Mouse (Mus musculus) T-cell, adult 2 months (primary cell): ENCODE data around the gene Tenm3.

ENCODE experiments used
- DNase-seq: peaks from one replicate; pipeline ENCODE4 v3.0.0; 2022; ENCODE audit warnings: low spot score

The Tenm3 gene

DNA sequence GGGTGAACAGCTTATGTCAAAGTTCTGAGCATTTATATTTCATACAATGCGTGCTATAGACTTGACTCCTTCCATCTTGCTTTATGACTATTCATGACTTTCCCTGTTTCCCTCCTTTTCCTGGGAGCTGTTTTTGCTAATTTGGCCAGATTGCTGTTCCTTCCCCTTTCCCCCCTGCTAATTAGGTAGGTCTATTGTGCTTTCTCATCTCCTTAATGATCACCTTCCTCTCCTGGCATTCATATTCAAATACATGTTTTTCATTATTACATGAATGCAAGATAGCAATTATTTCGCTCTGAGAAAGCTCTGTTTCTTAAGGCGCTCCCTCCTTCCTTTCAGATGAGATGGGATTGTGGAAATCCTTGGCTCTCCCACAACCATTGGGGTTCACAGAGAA is 178.6 kb downstream of the Tenm3 start:
- no peak for DNase-seq

DNA sequence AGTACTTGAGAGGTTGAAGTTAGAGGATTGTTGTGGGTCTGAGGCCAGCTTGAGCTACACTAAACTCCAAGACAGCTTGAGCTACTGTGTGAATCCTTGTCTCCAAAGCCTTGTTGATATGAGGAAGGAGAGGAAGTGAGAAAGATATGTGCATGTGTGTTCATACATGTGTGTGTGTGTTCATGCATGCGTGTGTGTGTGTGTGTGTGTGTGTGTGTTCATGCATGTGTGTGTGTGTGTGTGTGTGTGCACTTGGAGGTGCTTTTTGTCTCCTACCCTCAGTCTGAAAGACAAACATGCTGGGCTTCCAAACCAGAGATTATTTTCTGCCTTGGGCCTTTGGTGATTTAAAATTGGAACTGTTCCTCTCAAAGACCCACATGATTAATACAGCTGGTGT is 184.5 kb downstream of the Tenm3 start:
- DNase-seq, result no peak

DNA sequence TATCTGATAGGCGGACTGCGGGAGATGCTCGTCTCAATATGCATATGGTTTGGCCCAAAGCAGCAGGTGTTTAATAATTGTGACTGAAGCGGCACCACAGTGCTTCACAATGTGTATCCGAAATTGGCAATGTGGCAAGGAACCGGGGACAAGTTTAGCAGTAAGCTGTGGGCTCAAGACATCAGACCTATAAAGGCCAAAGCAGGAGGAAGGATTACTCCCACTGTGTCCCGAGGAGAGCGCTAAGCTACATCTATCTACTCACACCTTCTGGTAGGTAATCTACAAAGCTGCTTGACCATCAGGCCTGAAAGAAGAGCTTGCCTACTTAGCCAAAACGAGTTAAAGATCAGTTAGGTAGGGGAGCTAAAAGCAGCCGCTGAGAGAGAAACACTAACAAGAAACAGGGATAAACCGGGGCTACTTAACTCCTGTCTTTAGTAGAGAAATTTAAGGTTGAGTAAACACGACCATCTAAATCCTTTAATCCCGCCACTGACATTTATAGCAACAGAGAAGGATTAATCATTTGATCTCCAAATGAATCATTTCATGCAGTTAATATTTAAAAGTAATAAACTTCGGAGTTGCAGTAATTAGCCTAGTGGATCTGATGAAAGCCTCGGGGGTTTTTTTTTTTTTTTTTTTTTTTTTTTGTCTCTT is 188.2 kb downstream of the Tenm3 start:
- no peak for DNase-seq

DNA sequence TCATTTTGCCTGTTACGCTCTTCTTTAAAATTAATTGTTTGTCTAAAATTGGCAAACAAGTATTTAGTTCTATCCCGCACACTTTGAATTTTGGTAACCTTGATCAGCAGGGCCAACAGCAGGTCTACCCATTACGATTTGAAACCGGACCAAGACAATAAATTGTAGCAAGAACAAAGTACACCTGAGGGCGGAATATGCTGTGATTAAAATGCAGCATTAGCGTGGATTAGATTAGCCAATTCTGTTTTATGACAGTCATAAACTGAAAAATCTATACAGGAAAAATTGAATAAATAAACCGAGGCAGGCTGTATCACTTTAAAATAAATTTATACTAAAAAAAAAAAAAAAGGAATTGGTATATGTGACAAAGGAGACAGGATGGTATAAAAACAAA is 193.9 kb downstream of the Tenm3 start:
- no peak for DNase-seq

- DNase-seq, result no peak
Measured at GRCm38 (mm10) chr8:48649415-48649814, 194.3 kb downstream of the Tenm3 start.

DNA sequence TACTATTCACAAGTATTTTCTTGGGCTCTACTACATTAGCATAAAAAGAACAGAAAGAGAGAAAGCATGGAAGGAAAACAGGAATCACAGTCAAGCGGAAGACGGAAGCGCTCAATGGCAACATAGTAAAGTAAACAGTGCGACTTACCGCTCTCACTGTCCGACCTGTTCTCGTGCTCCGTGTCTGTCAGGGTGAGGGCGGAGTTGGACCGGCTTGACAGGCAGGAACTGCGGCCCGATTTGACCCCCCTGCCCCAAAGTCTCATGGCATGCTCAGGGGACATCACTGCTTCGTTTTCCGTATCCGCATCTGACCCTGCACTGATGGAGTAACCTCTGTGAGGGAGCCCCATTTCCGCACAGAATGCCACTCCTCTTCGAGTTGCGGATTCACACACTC is 197.6 kb downstream of the Tenm3 start:
- DNase-seq, result no peak

- DNase-seq, result no peak
Measured at GRCm38 (mm10) chr8:48638129-48638528, 205.6 kb downstream of the Tenm3 start.

DNA sequence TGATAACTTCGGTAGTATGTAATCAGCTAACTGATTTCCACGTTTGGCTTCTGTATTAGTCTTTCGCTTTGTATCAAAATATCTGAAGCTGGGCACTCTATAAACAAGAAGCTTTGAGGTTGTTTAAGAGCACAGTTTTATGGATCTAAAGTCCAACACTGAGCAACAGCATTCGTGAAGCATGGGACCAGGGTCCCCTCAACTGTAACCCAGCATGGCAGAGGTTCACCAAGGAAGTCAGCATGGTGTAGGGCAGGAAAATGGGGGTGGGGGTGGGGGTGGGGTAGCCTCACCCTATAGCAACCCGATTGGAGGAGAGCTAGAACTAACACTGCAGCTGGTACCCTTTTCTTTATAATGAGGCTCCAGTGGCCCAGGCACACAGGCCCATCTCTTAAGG is 206.8 kb downstream of the Tenm3 start:
- no peak for DNase-seq

DNA sequence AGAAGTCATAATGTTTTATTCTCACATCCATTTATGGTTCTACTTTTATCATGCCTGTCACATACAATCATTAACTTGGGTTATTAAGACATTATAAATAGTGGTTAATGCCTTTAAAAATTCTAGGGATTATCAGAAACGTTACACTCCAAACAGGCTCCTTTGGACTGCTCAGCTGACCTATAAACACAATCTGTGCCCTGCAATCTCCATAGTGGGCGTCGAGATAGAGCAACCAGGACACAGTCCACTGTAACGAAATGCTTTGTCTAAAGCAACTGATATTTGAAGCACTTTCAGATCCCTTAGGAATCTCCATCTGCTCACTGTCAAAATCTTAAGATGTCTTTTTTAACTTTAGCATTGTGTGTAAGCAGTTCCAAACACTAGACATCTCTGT is 207.9 kb downstream of the Tenm3 start:
- DNase-seq, result no peak

GRCm38 (mm10) chr8:48633426-48633825 is 210.3 kb downstream of the Tenm3 start:
- DNase-seq, result no peak

GRCm38 (mm10) chr8:48622517-48623153 is 221.1 kb downstream of the Tenm3 start:
- DNase-seq, result no peak

DNA sequence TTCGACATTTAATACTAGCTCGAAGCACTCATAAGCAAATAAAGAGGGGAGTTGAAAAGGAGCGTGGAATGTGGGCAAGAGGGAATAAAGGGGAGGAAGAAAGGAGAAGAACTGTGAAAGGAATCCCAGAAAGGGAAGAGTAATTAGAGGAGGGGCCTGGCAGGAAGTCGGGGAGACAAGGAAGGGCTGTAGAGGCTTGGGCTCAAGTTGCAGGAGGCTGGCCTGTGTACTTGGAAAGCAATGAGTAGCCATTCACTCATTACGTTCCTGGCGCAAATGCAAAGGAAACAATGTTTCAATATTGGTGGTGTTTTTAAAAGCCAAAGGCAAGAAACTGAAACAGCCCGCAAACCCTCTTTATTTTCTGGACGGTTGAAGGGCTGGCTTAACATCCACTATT is 228.7 kb downstream of the Tenm3 start:
- no peak for DNase-seq

DNA sequence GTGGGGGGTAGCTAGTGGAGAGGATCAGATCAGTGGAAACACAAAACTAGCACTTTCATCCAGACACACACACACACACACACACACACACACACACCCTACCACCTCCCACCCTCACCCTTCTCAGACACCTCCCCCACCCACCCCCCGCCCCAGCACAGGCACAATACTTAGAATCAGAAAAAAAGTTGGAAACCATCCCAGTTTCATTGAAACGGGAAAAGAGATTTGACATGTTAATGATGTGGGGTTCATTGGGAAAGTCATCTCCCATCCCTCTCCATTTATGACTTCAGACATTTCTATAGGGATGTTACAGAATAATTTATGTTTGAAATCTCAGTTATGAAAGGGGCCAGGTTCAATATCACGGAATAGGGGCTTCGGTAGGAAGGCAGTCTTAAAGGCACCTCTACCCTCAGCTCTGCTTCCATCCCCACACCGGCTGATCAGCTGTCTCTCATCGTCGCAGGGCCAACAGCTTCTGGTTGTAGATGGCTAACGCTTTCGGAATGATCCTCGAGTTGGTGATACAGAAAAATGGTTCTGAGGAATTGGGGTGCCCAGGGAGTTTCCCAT is 231.7 kb downstream of the Tenm3 start:
- no peak for DNase-seq

- DNase-seq, result no peak
Measured at GRCm38 (mm10) chr8:48611126-48611525, 232.6 kb downstream of the Tenm3 start.

DNA sequence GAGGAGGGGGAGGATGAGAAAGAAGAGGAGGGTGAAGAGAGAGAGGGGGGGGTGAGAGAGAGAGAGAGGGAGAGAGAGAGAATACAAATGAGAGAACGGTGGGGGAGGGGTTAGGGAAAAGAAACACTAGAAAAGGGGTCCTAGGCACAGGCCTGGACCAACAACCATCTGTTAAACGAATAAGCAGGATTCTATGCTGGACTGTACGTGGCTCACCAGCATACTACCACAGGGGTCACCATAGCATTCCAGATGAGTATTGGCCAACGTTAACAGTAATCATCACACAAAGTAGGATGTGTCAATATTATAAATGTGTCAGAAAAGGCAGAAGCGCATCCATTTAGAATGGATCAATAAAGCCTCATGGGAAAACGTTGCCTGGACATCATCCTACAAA is 233.4 kb downstream of the Tenm3 start:
- DNase-seq, result no peak

DNA sequence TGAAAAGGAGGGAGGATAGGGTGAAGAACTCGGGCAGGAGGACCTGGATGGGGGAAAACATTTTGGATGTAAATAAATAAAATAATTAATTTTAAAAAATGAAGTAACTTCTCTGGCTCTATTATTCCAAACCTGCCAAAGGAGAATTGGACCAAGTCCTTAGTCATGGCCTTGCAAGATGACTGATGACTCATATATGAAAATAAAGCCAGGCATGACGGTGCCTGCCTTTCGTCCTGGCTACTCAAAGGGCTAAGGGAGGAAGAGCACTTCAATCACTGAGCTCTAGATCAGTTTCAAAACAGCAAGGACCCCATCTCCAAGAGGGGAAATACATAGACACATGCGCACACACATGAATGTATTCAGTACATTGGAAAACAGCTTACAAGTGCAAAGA is 234.1 kb downstream of the Tenm3 start:
- no peak for DNase-seq

DNA sequence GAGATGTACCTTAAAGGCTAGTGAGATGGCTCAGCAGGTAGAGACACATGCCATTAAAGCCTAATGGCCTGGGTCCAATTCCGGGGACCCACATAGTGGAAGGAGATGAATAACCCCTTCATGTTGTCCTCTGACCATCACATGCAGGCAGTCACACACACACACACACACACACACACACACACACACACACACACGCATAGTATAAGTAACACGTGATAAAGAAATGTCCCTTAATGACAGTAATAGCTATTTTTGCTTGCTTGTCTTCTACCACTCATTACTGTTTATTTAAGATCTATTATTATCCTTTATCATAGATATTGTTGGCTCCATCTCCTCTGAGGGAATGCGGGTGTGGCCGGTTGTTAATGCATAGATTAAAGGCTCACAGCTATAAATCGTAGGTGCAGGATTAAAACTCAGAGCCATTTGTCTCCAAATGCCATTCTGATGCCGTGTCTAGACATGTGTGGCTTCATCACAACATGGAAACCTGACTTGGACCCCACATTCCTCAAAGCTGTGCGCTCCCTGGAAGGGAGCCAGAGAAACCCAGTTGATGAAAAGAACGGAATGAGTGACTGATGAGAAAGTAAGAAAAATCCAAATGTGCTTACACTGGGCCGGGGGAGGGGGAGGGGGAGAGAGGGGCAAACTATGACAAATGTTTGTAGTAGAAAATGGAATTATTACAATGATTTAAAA is 239.4 kb downstream of the Tenm3 start:
- no peak for DNase-seq

DNA sequence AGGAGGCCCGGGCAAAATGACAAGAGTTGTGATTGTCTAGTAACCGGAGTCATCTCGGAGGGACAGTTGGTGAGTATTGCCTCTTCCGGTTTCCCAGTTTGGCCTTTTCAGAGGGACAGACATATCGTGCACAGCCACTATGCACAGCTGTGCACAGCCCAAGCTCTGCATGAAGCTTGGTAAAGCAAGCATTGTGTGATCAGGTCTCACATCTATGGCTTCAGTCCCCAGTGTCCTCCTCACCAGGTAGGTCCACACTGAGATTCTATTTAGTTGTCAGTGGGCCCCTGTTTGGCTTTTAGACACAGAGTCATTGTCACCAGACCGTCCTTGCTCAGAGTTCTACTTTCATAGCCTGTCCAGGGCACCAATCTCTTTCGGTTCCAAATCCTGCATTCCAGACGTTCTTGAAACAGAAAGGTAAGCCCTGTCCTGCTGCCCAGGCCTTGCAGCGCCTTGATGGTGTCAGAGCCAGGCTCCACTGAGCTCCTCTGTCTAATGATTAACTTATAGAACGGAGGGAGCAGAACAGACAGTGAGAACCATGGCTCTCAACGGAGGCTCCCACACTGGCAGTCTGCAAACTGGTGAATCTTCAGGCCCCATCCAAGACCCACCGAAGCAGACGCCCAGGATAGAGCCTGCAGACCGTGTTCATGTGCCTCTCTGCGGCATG is 240.4 kb downstream of the Tenm3 start:
- no peak for DNase-seq

DNA sequence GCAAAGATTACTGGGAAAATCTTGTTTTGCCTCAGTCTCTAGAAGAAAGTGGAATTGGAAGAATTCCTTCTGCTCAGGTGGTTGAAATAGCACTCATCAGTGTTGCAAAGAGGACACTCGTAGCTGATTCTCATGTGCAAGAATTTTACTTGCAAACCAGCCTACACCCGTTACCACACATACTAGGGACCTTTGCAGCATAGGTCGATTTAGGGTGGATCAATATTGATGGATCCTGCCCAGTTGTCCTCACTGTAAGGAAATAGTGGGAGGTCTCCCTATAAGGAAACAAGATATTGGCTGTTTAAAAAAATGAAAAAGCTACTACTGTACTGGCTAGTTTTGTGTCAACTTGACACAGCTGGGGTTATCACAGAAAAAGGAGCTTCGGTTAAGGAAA is 242.1 kb downstream of the Tenm3 start:
- DNase-seq, result no peak

DNA sequence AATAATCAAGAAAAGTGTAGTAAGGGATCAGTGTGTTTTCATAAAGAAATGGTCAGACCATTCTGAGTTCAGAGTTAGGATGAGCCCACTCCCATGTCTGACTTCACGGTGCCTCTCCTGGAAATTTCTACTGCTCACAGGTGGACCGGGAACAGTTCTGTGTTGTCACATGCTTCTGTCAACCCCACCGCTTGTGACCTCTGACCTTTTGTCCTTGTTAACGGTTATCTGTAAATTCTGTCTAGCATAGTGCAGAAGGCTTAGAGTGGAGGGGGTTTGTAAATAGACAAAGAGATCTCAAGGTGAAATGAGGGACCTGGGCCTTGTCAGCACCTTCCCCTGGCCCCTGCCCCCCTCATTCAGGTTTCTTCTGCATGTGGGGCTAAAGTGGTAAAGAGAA is 244.7 kb downstream of the Tenm3 start:
- DNase-seq, result no peak

DNA sequence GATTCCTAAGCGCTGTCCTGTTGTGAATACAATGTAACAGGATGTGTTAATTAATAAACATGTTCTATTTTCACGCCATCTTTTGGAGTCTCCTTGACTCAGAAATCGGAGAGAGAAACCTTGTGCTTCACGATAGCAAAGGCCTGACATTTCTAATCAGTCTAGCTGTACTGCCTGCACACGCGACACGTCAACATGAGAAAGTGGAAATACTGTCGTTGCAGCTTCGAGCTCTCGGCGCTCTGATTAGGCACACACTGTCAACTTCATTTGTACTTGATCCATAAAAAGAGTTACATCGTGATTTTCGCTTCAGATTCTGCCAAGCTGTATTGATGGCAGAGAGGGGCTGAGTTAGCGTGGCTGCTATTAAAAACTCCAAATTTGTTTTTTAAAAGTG is 247.4 kb downstream of the Tenm3 start:
- no peak for DNase-seq

DNA sequence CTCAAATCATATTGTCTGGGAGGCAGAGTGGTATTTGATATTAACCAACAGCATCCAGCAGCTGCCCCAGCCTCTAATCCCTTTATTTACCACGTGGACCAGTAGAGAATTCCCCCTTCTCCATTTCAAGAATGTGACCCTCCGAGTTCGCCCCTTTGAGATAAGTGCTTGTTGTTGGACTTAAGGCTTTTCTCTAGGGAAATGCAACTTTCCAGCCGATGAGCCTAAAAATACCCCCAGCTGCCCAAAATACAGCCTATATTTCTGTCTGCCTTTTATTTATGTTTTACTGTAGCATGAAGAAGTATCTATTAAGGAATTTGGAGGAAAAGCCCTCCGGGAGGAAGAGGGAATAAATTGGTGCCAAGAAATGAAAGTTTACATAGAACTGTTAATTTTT is 251.9 kb downstream of the Tenm3 start:
- no peak for DNase-seq

- DNase-seq, result no peak
Measured at GRCm38 (mm10) chr8:48579732-48580131, 264.0 kb downstream of the Tenm3 start.
